Mouse (Mus musculus) ES-E14 (cell line): Measurements from ENCODE around the gene Ppia. TPM values are rescaled to one million over a fixed set of nuclear protein-coding genes. Genes with fewer than 3 reads are reported as not detected.

Experiments
- DNase-seq: peaks from one replicate; pipeline ENCODE4 v3.0.0-alpha.2; 2013; ENCODE audit warnings: low read depth, low spot score
- H3K27ac ChIP-seq: 2 replicates; pipeline ENCODE4 v1.5.1; 2012; ENCODE audit warnings: low read depth, mild to moderate bottlenecking, low read length, moderate library complexity, mixed read lengths; ENCODE audit not compliant: poor library complexity, insufficient read depth, severe bottlenecking
- H3K36me3 ChIP-seq: 2 replicates; pipeline ENCODE4 v1.6.1; 2012; ENCODE audit warnings: mild to moderate bottlenecking, low read length, moderate library complexity, mixed read lengths; ENCODE audit not compliant: control insufficient read depth, poor library complexity, insufficient read depth, severe bottlenecking
- H3K4me1 ChIP-seq, 2 experiments: fragments of 150-350 bp in 1 of 2; sonication (generic) in 1 of 2; 2 replicates each; pipeline ENCODE4 v1.6.1; 2012; ENCODE audit warnings: low read length in 2 of 2, mild to moderate bottlenecking in 1 of 2, mixed read lengths in 1 of 2; ENCODE audit not compliant: control insufficient read depth in 2 of 2, insufficient read depth in 2 of 2, poor library complexity in 1 of 2
- H3K4me3 ChIP-seq, 2 experiments: fragments of 150-350 bp in 1 of 2; sonication (generic) in 1 of 2; 2 replicates each; pipeline ENCODE4 v1.5.1; 2012; ENCODE audit warnings: low read length in 2 of 2, low read depth in 1 of 2, mild to moderate bottlenecking in 1 of 2, mixed read lengths in 1 of 2; ENCODE audit not compliant: insufficient read depth in 1 of 2, poor library complexity in 1 of 2, severe bottlenecking in 1 of 2
- H3K9ac ChIP-seq: 2 replicates; pipeline ENCODE4 v1.6.1; 2012; ENCODE audit warnings: low read depth, mild to moderate bottlenecking, low read length, mixed read lengths; ENCODE audit not compliant: poor library complexity, insufficient read depth, severe bottlenecking
- H3K9me3 ChIP-seq: fragments of 150-350 bp; sonication (generic); 2 replicates; pipeline ENCODE4 v1.6.1; 2012; ENCODE audit warnings: low read depth, mild to moderate bottlenecking, low read length; ENCODE audit not compliant: control insufficient read depth, insufficient read depth
- CHD2 ChIP-seq: IDR thresholded peaks from 2 replicates; pipeline ENCODE4 v1.6.1; 2014; ENCODE audit warnings: mild to moderate bottlenecking, low read depth, low read length, inconsistent platforms
- HCFC1 ChIP-seq: IDR thresholded peaks from 2 replicates; pipeline ENCODE4 v1.6.1; 2012; ENCODE audit warnings: low read length, inconsistent platforms, borderline replicate concordance; ENCODE audit not compliant: insufficient read depth
- MAFK ChIP-seq: IDR thresholded peaks from 2 replicates; pipeline ENCODE4 v1.6.1; 2014; ENCODE audit warnings: mild to moderate bottlenecking, low read depth, low read length, inconsistent platforms; ENCODE audit not compliant: insufficient read depth
- ZC3H11A ChIP-seq: IDR thresholded peaks from 2 replicates; pipeline ENCODE4 v1.6.1; 2012; ENCODE audit warnings: low read depth, mild to moderate bottlenecking, inconsistent platforms, low read length, borderline replicate concordance
- ZNF384 ChIP-seq: IDR thresholded peaks from 2 replicates; pipeline ENCODE4 v1.6.1; 2012; ENCODE audit warnings: low read depth, low read length, inconsistent platforms
- in situ Hi-C, 2 experiments: fragments of 600-800 bp; cut with MboI; formaldehyde crosslinking; loops; one replicate each; pipeline ENCODE4 v1.15.1; 2025; ENCODE audit warnings: low sequenced_read_pairs in 2 of 2, inconsistent platforms in 1 of 2; ENCODE audit not compliant: unreplicated experiment in 2 of 2
- total RNA-seq: library from RNA; depleted of rRNA; stranded (reverse); fragments of 300-350 nt; gene quantifications from 2 replicates; pipeline ENCODE4 v1.2.3, GENCODE M21; 2012; rRNA removed

Gene Ppia
- total RNA-seq, 1 experiment, result 6,168 TPM

DNA sequence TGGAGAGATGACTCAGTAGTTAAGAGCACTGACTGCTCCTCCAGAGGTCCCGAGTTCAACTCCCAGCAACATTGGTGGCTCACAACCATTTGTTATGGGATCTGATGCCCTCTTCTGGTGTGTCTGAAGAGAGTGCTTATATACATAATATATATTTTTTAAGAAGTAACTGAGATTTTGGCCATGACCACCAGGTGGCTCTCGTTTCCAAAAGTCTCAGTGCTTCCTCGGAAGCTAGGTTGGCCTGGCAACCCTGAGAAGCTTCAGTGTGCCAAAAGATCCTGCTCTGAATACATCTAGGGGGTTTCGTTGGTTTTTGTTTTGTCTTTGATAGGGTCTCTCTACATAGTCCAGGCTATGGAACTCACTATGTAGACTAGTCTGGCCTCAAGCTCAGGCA is 49.9 kb downstream of the Ppia start:
- no peak for DNase-seq
- Histone ChIP-seq H3K9me3 (no peaks in the 10 kb centered on the region), H3K36me3 (peaks cover 2% of the 10 kb centered on the region; the same call in 1 of the 2 replicates), H3K4me3 (no peak overlapping the region), H3K27ac (no peak overlapping the region), H3K9ac (no peak overlapping the region), H3K4me1 (no peaks in the 10 kb centered on the region)
- in situ Hi-C loops, result no loop called here
- TF ChIP-seq CHD2, result no peak

GRCm38 (mm10) chr11:6468541-6468940 is 53.3 kb downstream of the Ppia start:
- Histone ChIP-seq H3K9me3 (no peaks in the 10 kb centered on the region), H3K4me1 (peaks cover 2 to 13% of the 10 kb centered on the region in 2 experiments; a peak in 3 of 4 replicates), H3K27ac (no peak overlapping the region), H3K9ac (no peak overlapping the region), H3K36me3 (peaks cover 4% of the 10 kb centered on the region; the same call in 1 of the 2 replicates), H3K4me3 (no peak overlapping the region)
- TF ChIP-seq CHD2 (no peak), MAFK (no peak), HCFC1 (no peak), ZNF384 (no peak), ZC3H11A (no peak)
- in situ Hi-C loops, result no loop called here
- no peak for DNase-seq

Other genes with a start within 250 kb of the Ppia start
- gene A730071L15Rik, start 215.4 kb upstream of the Ppia start, total RNA-seq, result 0.58 and 1.2 TPM in 2 replicates
- 59.3 and 71.1 TPM in 2 replicates for gene Nudcd3, start 215.0 kb upstream of the Ppia start, total RNA-seq
- 0.40 and 0.48 TPM in 2 replicates for gene Npc1l1, start 185.3 kb upstream of the Ppia start, total RNA-seq
- 170 and 199 TPM in 2 replicates for gene Ddx56, start 147.7 kb upstream of the Ppia start, total RNA-seq
- 79.7 and 98.6 TPM in 2 replicates for gene Tmed4, start 140.6 kb upstream of the Ppia start, total RNA-seq
- gene Ogdh, start 123.8 kb upstream of the Ppia start, total RNA-seq, result 68.4 and 69.6 TPM in 2 replicates
- gene Zmiz2, start 26.4 kb upstream of the Ppia start, total RNA-seq, result 19.6 and 22.6 TPM in 2 replicates
- gene H2afv, start 29.0 kb downstream of the Ppia start, total RNA-seq, result 192 and 294 TPM in 2 replicates
- gene Purb, start 60.5 kb downstream of the Ppia start, total RNA-seq, result 39.7 and 49.8 TPM in 2 replicates
- 11.6 TPM in 2 replicates for gene Myo1g, start 105.5 kb downstream of the Ppia start, total RNA-seq
- gene Ccm2, start 131.4 kb downstream of the Ppia start, total RNA-seq, result 27.8 and 36.7 TPM in 2 replicates
- 0.85 and 1.4 TPM in 2 replicates for gene Nacad, start 190.6 kb downstream of the Ppia start, total RNA-seq
- 178 and 226 TPM in 2 replicates for gene Tbrg4, start 210.6 kb downstream of the Ppia start, total RNA-seq
- gene Wap, start 223.2 kb downstream of the Ppia start, total RNA-seq, result not detected in 2 replicates
- 24.1 and 47.9 TPM in 2 replicates for gene Ramp3, start 243.1 kb downstream of the Ppia start, total RNA-seq